Mouse (Mus musculus) right cerebral cortex, postnatal 25 days (tissue): ENCODE data around the gene Gm28919.
"Not testable (repeated sequence)": the region's sequence is repeated elsewhere in the genome, so short reads cannot be mapped to it uniquely, and the experiment has no call there.

Experiments used
- DNase-seq: peaks from one replicate; pipeline ENCODE4 v3.0.0; 2022

Gm28919 gene

DNA sequence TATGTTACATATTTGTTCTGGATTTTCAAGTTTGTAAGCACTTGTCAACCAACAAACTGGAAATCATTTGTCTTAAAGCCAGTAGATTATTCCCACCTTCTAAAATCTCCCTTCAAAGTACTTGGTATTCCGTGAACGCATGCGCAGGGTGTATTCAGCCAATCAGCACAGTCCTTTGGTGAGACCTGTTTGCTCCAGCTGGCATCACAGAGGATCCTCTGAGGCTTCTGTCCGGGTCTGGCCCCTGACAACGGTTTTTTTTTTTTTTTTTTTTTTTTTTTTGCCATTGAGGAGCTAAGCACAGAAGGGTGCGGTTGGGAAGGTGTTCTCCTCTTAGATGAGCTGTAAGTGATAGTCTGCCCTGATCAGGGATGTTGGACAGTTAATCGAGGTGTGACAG lies at the start of gene Gm28919:
Gene Gm28919 (plus strand): TSS at position 301 of the 400 bp plus-strand sequence.
- not testable (repeated sequence) for DNase-seq
